Mouse (Mus musculus) monocyte, adult 5-6 weeks (primary cell): ENCODE data around the gene Fgf22. TPM values are rescaled to one million over a fixed set of nuclear protein-coding genes. Genes with fewer than 3 reads are reported as not detected.

Source experiments
- ATAC-seq: fragments of 153-309, 156-312 bp; replicated peaks from 2 replicates; pipeline ENCODE4 v1.8.0; 2017; ENCODE audit warnings: mild to moderate bottlenecking; ENCODE audit not compliant: low TSS enrichment, insufficient number of reproducible peaks, severe bottlenecking, poor library complexity, low FRiP score
- total RNA-seq: library from RNA; stranded (forward); fragments of 200-1000, 200-491, 200-594 nt; gene quantifications from 3 replicates; pipeline ENCODE4 v1.2.3, GENCODE M21; 2017

Gene Fgf22
- total RNA-seq = not detected in 3 replicates

DNA sequence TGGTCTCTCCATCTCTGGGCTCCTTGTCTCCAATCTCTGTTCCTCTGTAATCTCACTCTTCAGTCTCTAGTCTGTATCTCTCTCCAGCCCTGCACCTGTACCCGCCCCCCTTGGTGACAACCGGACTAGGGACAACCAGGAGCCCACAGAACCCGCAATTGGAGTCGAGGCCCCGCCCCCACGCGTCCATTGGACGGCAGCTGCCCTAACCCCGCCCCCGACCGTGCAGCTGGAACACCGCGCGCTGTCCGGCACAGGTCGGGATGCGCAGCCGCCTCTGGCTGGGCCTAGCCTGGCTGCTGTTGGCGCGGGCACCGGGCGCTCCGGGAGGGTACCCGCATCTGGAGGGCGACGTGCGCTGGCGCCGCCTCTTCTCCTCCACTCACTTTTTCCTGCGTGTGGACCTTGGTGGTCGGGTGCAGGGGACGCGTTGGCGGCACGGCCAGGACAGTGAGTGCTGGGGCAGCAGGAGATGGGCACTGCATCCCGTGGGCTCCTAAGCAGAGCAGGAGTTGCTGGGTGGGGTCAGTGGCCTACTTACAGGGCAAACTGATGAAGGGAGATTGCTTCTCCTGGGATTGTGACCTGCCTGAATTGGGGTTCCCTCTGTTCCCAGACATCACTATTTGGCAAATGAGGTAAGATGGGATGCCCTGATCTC is at the start of gene Fgf22:
TSS of gene Fgf22 (plus strand) at position 221 of the 661 bp plus-strand sequence.
- ATAC-seq = no peak

DNA sequence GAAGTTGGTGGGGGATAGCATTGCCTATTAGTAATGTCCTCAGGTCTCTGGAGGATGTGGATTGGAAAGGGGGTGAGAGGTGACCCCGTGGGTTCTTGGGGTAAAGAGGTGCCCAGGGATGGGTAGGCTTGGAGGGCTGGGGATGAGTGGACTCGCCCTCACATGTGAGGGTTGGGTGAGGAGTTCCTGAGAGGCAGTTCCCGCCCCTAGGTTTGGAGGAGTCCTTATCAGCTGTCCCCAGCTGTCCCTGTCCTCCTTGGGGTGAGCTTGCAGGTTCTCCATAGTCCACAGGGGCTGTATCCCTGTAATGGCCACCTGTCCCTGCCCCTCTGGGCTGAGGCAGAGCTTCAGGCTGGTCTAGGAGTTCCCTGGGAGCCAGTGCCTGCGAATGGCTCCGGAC is 48.9 kb upstream of the Fgf22 start:
- ATAC-seq = no peak

DNA sequence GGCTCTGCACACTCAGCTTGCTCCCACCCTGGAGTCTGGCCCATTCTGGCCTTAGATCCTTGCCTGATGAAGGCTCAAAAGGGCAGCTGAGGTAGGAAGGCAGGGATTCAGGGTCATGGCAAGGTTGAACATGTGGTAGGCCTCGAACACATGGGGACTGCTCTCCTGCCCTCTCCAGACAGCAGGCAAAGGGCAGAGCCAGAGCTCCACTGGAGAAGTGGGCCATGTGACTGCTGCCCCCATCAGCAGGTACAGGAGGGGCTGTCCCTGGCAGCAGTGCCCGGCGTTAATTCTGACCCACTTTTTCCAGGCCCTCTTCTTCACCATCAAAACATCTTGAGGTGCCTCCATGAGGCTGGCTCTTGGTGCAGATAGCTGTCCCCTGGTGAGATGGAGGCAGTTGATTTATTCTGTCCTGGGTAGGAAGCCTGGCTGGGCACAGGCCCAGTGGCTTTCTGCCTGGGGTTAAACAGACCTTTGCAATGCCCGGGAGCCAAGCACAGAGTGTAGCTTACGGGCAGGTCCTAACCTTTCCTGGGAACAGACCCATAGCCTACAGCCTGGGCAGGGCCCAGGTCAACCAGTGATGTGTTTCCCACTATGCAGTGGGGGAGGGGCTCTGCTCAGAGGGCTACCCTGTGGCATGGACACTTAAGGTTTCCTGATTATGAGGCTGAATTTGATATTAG is 48.3 kb upstream of the Fgf22 start:
- no peak for ATAC-seq

DNA sequence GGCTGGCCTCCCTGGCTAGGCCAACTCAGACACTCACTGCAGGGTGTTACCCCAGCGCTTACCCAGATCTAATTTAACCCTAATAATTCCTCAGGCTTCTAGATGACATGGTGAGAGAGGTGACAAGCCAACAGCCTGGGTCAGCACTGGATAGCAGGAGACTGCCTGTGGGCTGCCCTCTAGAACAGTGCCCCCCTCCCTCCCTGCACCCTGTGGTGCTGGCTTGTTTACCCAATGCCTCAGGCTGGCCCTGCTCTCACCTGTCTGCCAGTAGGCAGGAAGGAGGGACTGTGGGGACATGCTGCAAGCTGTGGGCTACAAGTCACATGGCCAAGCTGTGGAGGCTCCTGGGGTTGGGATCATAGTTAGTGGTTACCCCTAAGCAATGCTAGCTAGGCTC is 47.7 kb upstream of the Fgf22 start:
- ATAC-seq = no peak

DNA sequence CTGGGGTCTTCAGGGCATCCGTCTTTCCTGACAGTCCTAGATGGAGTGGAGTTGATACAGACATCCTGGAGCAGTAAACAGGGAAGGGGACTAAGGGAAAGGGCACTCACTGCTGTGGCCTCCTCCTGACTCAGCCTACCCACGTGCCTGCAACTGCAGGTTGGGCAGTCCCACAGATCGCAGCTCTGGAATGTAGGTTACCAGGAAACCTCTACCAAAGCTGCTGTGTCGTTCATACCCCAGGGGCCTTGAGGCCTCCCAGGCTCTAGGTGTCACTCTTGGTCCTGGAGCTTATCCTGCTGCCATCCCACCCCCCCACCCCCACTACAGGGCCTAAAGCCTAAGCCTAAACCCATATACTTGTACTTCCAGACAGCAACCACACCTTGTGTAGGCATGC is 47.1 kb upstream of the Fgf22 start:
- ATAC-seq = no peak

DNA sequence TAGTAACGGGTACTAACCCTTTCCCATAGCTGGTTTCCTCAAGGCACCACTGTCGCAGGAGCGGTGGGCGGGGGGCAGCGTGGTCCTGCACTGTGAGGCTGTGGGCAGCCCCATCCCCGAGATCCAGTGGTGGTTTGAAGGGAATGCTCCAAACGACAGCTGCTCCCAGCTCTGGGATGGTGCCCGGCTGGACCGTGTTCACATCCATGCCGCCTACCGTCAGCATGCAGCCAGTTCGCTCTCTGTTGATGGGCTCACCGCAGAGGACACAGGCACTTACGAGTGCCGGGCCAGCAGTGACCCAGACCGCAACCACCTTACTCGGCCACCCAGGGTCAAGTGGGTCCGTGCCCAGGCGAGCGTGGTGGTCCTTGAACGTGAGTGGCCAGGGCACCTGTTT is 46.2 kb upstream of the Fgf22 start:
- ATAC-seq = no peak

DNA sequence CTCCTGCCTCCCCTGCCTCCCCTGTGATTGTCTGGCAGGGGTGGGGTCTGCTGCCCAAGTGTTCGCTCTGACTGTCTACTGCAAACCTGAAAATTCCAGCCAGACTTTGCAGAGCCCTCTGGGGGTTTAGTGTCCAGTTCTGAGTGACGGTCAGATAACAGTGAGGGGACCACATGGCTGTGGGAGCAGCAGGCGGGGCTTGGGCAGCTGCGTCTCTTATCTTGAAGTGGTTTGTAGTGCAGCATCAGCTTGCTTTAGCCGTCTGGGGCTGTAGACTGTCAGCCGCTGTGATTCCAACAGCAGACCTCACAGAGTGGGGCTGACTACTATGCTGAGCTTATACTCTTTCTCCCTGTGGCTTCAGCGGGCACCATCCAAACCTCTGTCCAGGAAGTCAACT is 45.6 kb upstream of the Fgf22 start:
- no peak for ATAC-seq

DNA sequence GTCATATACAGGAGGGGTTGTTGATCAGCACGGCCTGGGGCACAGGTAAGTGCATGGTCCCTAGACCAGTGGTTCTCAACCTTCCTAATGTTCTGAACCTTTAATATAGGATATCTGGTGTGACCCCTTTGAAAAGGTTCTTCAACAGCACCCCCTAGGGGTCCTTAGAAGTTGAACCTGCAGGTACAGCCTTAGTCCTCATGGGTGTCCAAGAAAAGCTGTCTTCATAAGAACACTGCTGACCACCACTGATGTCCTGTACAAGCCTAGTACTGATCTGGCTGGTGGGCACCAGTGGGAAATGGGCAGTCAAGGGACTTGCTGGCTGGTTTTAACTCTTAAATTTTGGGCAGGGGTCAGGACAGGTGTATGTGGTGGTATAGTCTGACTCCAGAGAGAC is 42.8 kb upstream of the Fgf22 start:
- ATAC-seq = no peak

DNA sequence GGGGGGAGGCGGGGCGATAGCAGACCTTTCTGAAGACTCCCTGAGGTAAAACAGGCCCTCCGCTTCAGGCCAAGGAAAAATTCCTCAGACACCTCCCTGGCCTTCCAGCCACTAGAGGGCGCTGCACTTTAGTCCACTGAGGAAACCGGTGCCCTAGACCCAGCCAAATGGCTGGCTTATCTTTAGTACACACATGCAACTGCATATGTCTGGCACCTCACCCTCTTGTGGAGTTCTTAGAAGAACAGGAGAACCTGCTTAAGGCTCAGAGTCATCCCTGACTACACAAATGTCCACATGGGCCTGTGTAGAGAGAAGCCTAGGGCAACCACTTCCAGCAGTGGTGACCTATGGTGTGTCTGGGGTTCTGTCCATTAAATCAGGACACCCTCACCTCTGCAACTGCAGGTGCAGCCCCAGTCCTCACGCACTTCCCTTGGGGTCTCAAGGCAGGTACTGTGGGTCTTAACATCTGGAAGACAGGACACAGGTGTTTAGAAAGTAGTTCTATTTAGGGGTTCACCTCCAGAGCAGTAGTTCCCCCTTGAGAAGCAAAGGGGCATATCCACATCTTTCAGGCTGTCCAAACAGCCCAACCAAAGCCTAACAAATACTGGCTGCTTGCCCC is 42.3 kb upstream of the Fgf22 start:
- ATAC-seq = no peak

DNA sequence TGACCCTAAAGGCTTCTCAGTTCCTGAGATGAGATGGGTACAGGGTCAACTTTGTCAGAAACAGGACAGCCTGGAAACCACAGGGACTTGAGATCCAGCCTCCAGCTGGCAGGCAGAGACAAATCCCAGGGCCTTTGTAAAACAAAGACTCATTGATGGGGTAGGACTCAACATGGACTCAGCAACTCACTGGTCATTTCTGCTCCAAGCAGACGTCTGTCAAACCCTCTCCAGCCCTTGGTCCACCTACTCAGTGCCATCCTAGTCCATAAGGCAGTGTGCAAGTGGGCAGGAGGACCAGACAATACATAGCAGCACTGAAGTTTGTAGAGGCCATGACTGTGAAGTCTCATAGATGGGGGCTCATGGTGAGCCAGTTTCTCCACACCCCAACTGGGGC is 41.7 kb upstream of the Fgf22 start:
- no peak for ATAC-seq

DNA sequence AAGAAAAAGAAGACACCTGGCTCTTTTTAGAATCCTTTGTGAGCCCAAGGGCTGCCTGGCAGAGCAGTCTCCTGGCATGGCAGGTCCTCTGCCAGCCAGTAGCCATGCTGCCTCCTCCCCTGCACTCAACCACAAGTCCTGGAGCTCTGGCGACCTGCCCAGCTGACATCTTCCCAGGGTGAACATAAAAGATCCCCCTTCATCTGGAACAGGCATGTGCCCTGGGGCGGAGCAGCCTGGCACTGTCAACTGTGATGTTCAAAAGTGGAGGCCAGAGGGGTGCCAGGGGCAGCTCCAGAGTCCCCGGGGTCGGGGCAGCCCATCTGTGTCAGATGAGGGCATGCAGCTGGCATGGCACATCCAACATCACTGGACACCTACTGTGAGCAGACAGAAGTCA is 39.9 kb upstream of the Fgf22 start:
- no peak for ATAC-seq

DNA sequence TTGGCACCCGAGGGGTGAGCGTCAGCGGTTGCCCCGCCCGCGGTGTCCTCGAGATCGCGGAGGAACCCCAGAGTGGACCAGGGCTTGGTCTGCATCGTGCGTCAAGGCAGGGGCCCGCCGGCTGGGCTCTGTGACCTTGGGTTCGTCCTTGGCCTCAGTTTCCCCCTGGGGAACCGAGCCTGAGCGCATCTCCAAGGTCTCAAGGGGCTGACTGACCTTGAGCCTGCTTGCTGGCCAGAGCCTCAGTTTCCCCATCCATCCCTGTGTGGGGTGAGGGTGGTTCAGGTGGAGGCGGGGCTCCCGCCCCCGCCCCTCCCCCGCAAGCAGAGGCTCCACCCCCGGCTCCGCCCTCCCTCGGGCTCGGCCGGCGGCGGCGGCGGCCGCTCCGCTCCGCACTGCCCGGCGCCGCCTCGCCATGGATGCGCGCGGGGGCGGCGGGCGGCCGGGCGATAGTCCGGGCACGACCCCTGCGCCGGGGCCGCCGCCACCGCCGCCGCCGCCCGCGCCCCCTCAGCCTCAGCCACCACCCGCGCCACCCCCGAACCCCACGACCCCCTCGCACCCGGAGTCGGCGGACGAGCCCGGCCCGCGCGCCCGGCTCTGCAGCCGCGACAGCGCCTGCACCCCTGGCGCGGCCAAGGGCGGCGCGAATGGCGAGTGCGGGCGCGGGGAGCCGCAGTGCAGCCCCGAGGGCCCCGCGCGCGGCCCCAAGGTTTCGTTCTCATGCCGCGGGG is 38.5 kb upstream of the Fgf22 start, which contains the start of gene Hcn2:
TSS of gene Hcn2 (plus strand) at position 381 of the 734 bp plus-strand sequence.
- ATAC-seq = no peak

DNA sequence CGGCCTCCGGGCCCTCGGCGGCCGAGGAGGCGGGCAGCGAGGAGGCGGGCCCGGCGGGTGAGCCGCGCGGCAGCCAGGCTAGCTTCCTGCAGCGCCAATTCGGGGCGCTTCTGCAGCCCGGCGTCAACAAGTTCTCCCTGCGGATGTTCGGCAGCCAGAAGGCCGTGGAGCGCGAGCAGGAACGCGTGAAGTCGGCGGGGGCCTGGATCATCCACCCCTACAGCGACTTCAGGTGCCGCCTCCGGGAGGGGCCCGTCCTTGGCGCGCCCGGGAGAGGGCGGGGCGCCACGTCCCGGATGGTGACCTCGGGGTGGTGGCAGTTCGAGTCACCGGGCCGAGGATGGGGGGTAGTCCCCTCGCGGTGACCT is 37.9 kb upstream of the Fgf22 start:
- ATAC-seq = no peak

DNA sequence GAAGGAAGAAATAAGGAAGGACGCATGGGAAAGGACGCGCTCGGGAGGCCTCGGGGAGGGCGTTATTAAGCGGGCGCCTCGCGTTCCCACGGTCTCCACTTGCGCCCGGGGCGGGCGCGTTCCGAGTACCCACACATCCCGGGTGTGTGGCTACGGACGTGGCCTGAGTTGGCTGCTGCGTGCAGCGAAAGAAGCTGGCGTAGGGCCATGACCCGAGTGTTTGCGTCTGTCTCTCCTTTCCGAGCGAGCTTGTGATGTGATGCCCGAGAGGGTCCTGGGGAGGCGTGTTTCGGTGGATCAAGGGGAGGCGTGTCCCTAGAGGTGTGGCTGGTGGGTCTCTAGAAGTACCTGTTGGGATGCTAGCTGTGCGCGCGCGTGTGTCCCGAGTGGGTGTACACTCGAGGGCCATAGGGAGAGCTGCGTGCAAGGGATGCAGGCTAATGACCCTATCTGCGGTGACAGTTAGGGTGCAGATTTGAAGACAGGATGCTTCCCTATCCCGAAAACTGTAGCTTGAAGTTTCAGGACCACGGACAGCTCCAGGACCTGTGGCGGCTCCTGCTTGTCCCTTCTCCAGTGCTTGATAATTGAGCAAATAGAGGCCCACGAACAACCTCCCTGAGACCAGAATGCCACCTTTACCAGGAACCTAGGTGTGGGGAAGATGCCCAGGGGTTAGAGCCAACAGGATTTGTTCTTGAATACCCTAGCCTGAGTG is 37.1 kb upstream of the Fgf22 start:
- no peak for ATAC-seq

DNA sequence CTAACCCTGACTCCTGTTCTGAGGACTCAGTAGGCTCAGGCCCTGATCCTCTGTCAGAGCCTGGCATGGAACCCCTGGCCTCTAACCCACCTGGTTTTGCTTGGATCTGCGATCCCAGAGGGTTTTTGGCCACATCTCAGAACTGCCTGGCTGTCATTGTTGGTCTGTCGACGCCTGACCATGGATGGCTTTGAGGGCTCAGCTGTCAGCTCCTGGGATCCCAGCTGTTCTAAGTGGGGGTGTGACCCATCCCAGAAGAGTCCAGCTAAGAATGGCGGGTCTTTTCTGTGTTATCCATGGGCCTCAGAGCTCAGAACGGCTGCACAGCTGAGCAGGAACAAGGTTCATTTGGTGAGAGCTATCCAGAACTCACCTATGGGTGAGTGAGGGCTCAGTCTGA is 33.8 kb upstream of the Fgf22 start:
- ATAC-seq = no peak

DNA sequence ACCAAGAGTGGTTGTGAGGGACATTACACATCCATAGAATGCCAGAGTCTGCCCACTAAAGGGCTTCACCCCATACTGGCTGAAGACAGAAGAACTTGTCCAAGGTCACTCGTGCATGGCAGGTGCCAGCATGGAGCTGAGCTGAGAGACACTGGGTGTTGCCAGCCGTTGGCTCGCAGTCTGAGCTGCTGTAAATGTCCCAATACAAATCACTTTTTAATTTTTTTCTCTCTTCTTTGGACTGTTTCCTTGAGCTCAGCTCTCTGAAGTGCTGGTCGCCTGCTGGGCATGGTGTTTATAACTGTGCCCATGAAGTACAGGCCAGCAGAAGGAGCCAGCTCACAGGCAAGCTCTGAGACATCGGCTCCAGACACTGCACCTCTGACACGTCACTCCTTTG is 31.8 kb upstream of the Fgf22 start:
- no peak for ATAC-seq

DNA sequence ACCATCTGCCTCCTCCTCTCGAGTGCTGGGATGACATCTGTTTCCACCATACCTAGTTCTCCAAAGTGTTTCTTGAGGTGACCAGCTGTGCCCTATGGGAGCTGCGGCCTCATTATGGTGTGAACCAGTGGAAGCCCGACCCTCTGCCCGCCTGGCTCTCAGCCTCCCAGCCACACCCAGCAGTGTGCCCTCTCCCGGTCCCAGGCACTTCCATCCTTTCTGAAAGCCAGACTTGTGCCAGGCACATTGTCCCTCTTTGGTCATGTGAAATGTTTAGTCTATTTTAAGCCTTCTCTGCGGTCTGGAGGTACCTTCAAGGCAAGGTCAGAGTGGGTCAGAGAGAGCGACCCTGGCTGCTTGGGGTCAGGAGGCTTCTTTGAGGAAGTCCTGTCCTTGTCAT is 31.2 kb upstream of the Fgf22 start:
- no peak for ATAC-seq

DNA sequence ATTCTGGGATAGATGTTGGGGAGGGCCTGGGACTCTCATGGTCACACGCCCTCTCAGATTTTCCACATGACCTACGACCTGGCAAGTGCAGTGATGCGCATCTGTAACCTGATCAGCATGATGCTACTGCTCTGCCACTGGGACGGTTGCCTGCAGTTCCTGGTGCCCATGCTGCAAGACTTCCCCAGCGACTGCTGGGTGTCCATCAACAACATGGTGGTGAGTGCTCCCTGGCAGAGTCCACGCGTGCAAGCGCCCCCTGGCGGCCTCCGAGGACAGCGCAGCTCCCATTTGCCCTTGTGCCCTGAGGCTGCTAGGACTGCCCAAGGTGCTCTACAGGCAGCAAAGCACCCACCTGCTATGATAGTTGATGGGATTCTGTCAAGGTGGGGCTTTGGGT is 28.8 kb upstream of the Fgf22 start:
- ATAC-seq = peak; percentile 37; the same call in 1 of the 2 replicates
